Mouse (Mus musculus) ovary, adult 18-20 months (tissue): ENCODE measurements at regions not wholly inside any gene's neighbourhood (a gene's known extent, or its start where the extent isn't known, plus 50 kb on each side); places are given as distances from the start of the nearest gene placed in this dataset.
A peak's percentile ranks its signal among the peaks of the same experiment; 100 is the strongest.
"Not testable (repeated sequence)": the region's sequence is repeated elsewhere in the genome, so short reads cannot be mapped to it uniquely, and the experiment has no call there.

Source experiments
- DNase-seq: peaks from one replicate; pipeline ENCODE4 v3.0.0; 2022; ENCODE audit warnings: low spot score, mixed read lengths

GRCm38 (mm10) chr9:3116311-3116710 lies 79.6 kb downstream of the Gm10715 start:
- not testable (repeated sequence) for DNase-seq

GRCm38 (mm10) chr9:3161181-3161580 lies 124.5 kb downstream of the Gm10715 start:
- no peak for DNase-seq

- DNase-seq: no peak
Measured at GRCm38 (mm10) chr9:3184343-3184742, 147.7 kb downstream of the Gm10715 start.

GRCm38 (mm10) chr9:3199151-3200018 lies 135.6 kb upstream of the Alkbh8 start:
- DNase-seq: peak; percentile 15

GRCm38 (mm10) chr9:3200019-3200347 lies 135.0 kb upstream of the Alkbh8 start:
- DNase-seq: not testable (repeated sequence)

GRCm38 (mm10) chr9:3208120-3208519 lies 126.8 kb upstream of the Alkbh8 start:
- DNase-seq: not testable (repeated sequence)

- DNase-seq: no peak
Measured at GRCm38 (mm10) chr9:3258396-3259300, 76.3 kb upstream of the Alkbh8 start.

- no peak for DNase-seq
Measured at GRCm38 (mm10) chr9:3260181-3260580, 74.8 kb upstream of the Alkbh8 start.

- DNase-seq: no peak
Measured at GRCm38 (mm10) chr9:3260860-3261259, 74.1 kb upstream of the Alkbh8 start.

- no peak for DNase-seq
Measured at GRCm38 (mm10) chr9:3264467-3264866, 70.5 kb upstream of the Alkbh8 start.

GRCm38 (mm10) chr9:3280496-3280895 lies 54.4 kb upstream of the Alkbh8 start:
- not testable (repeated sequence) for DNase-seq

GRCm38 (mm10) chr9:3281906-3282305 lies 53.0 kb upstream of the Alkbh8 start:
- DNase-seq: not testable (repeated sequence)

GRCm38 (mm10) chr9:3283381-3283780 lies 51.6 kb upstream of the Alkbh8 start:
- DNase-seq: not testable (repeated sequence)
